Mouse (Mus musculus) liver, adult 2 months (tissue): ENCODE measurements around the gene Olfr95. TPM values are rescaled to one million over a fixed set of nuclear protein-coding genes. Genes with fewer than 3 reads are reported as not detected.
"Not testable (repeated sequence)": the region's sequence is repeated elsewhere in the genome, so short reads cannot be mapped to it uniquely, and the experiment has no call there.

Source experiments
- DNase-seq: peaks from one replicate; pipeline ENCODE4 v3.0.0-alpha.2; 2011; ENCODE audit warnings: low read depth, low spot score; ENCODE audit errors: extremely low read depth
- H3K27ac ChIP-seq: fragments of 200-500 bp; replicated peaks from 2 replicates; pipeline ENCODE4 v1.5.1; 2012; ENCODE audit warnings: low read depth, mild to moderate bottlenecking, control low read depth, inconsistent platforms, low read length; ENCODE audit not compliant: insufficient read depth
- H3K27me3 ChIP-seq: fragments of 200-500 bp; 2 replicates; pipeline ENCODE4 v1.6.1; 2012; ENCODE audit warnings: mild to moderate bottlenecking, moderate library complexity, low read length, inconsistent platforms; ENCODE audit not compliant: control insufficient read depth, insufficient read depth
- H3K36me3 ChIP-seq: fragments of 200-500 bp; 2 replicates; pipeline ENCODE4 v1.6.1; 2012; ENCODE audit warnings: low read length, inconsistent platforms; ENCODE audit not compliant: control insufficient read depth, insufficient read depth
- H3K4me1 ChIP-seq: fragments of 200-500 bp; 2 replicates; pipeline ENCODE4 v1.6.1; 2011; ENCODE audit warnings: low read length; ENCODE audit not compliant: control insufficient read depth, insufficient read depth
- H3K4me3 ChIP-seq: fragments of 200-500 bp; 2 replicates; pipeline ENCODE4 v1.5.1; 2011; ENCODE audit warnings: low read depth, mild to moderate bottlenecking, control low read depth, low read length, moderate library complexity; ENCODE audit not compliant: insufficient read depth
- H3K79me2 ChIP-seq: fragments of 200-500 bp; 2 replicates; pipeline ENCODE4 v1.6.1; 2012; ENCODE audit warnings: inconsistent platforms, mild to moderate bottlenecking, low read length, moderate library complexity; ENCODE audit not compliant: control insufficient read depth, insufficient read depth
- H3K9ac ChIP-seq: fragments of 200-500 bp; 2 replicates; pipeline ENCODE4 v1.6.1; 2012; ENCODE audit warnings: low read depth, mild to moderate bottlenecking, control low read depth, inconsistent platforms, low read length
- CTCF ChIP-seq: fragments of 200-500 bp; IDR thresholded peaks from 2 replicates; pipeline ENCODE4 v1.5.1; 2011; ENCODE audit warnings: low read depth, low read length, control low read depth
- POLR2A ChIP-seq: fragments of 200-500 bp; IDR thresholded peaks from 2 replicates; pipeline ENCODE4 v1.6.1; 2011; ENCODE audit warnings: low read length, control low read depth; ENCODE audit not compliant: insufficient read depth; ENCODE audit errors: extremely low read depth
- WGBS: fragments of 180-500 bp; shearing (Covaris S2); methylation state at CpG from one replicate; pipeline ENCODE4 v1.1.7; 2018; 5-methylcytosine and 5-hydroxymethylcytosine counted together
- polyA plus RNA-seq: library from polyadenylated mRNA; depleted of rRNA; stranded (reverse); fragments of >200 nt; gene quantifications from 2 replicates; pipeline ENCODE4 v1.2.3, GENCODE M21; 2012; rRNA removed
- total RNA-seq: library from RNA; depleted of rRNA; stranded (reverse); fragments of >200 nt; gene quantifications from 2 replicates; pipeline ENCODE4 v1.2.3, GENCODE M21; 2014; rRNA removed

The Olfr95 gene
- total RNA-seq (not detected in 2 replicates), polyA plus RNA-seq (not detected in 2 replicates)

DNA sequence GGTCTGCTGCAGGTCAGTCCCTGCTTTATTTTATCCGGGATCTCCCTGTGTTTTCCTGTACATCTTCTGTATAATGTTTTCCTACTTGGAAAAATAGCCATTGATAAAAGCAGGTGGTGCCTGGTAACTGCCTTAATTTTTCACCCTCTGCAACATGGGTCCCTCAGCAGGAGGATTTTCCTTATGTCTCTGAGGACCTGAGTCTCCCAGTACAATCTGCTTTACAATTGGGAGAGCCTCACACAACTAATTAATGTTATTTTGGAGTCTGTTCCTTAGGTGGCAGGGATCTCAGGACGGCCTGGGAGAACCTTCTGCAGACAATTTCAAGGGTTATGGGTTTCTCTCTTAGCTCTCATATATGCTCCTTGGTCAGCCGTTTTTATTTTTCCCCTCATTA, at the start of gene Olfr95:
Gene Olfr95, minus strand, starts transcription at position 101 of the 400 bp plus-strand sequence.
- Histone ChIP-seq H3K27me3 (peaks cover 9% of the 10 kb centered on the region; the same call in 1 of the 2 replicates), H3K4me3 (no peak within 1 kb of the TSS), H3K27ac (no peak within 1 kb of the TSS), H3K79me2 (no peaks in the 10 kb centered on the region), H3K36me3 (no peaks in the 10 kb centered on the region), H3K4me1 (peaks cover 7% of the 10 kb centered on the region; the same call in 1 of the 2 replicates), H3K9ac (no peak within 1 kb of the TSS)
- TF ChIP-seq POLR2A (no peak), CTCF (no peak)
- no peak for DNase-seq
- WGBS: 73% methylated on average over 3 of the region's 3 CpGs

DNA sequence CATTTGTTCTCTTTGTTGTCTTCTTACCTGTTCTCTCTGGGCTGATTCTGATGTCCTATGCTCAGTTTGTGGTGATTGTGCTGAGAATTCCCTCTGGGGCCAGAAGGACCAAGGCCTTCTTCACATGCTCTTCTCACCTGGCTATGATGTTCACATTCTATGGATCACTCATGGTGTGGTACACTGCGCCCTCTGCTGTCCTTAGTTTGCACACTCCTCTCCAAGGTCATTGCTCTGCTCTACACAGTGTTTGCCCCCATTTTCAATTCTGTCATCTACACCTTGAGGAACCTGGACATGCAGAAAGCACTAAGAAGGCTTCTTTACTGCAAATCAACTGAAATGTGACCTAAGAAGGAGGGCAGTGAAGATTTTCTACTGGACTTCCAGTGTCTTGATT, 37.6 kb upstream of the Olfr95 start:
- Histone ChIP-seq H3K4me1 (no peaks in the 10 kb centered on the region), H3K27ac (no peak overlapping the region), H3K79me2 (no peaks in the 10 kb centered on the region), H3K36me3 (no peaks in the 10 kb centered on the region), H3K9ac (no peak overlapping the region), H3K4me3 (no peak overlapping the region), H3K27me3 (no peaks in the 10 kb centered on the region)
- TF ChIP-seq CTCF: peak; percentile 66
- TF ChIP-seq POLR2A: no peak
- DNase-seq: peak; percentile 27
- WGBS: 14% methylated on average over 1 of the region's 1 CpGs

DNA sequence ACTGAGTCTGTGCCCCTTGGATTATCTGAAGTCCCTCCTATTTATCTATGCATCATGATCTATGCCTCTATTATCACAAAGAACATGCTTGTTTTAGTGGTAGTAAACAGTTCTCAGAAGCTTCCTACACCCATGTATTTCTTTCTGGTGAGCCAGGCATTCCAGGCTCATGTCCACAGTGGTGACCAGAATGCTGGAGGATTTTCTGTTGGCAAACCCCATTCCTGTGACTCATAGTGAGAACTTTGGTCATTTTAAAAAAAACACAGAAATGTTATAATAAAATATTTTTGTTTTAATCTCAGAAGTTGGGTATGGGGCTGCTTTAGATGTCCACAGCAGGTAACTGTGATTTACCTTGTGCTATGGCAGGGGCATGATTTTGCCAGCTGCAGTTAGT, 36.5 kb upstream of the Olfr95 start:
- no peak overlapping the region for H3K9ac ChIP-seq
- H3K27me3 ChIP-seq: no peaks in the 10 kb centered on the region
- H3K27ac ChIP-seq: no peak overlapping the region
- TF ChIP-seq CTCF (no peak), POLR2A (no peak)
- no peak for DNase-seq
- no peaks in the 10 kb centered on the region for H3K79me2 ChIP-seq
- no peaks in the 10 kb centered on the region for H3K4me1 ChIP-seq
- H3K4me3 ChIP-seq: no peak overlapping the region
- no peaks in the 10 kb centered on the region for H3K36me3 ChIP-seq

DNA sequence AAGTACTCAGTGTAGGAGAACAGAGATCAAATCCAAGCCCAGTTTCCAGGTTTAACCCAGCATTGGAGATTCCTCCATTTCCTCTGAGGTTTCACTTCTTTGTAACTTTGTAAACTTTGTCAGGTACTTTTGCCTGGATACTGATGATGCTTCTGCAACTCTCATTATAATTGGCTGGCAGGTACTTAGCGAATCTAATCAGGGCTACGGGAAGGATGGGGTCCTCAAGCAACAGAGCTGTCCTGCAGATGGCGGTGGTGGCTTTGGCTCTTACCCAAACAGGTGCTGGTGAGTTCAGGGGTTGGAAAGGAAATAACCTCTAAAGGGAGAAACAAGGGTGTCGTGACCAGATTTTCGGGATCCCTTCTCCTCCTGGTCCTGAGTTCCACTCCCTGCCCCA, 33.8 kb upstream of the Olfr95 start:
- H3K27ac ChIP-seq: no peak overlapping the region
- H3K36me3 ChIP-seq: no peaks in the 10 kb centered on the region
- no peaks in the 10 kb centered on the region for H3K79me2 ChIP-seq
- WGBS: 39% methylated on average over 5 of the region's 5 CpGs
- no peaks in the 10 kb centered on the region for H3K4me1 ChIP-seq
- peak; percentile 49 for DNase-seq
- no peak overlapping the region for H3K4me3 ChIP-seq
- no peaks in the 10 kb centered on the region for H3K27me3 ChIP-seq
- no peak overlapping the region for H3K9ac ChIP-seq
- TF ChIP-seq CTCF (no peak), POLR2A (no peak)

DNA sequence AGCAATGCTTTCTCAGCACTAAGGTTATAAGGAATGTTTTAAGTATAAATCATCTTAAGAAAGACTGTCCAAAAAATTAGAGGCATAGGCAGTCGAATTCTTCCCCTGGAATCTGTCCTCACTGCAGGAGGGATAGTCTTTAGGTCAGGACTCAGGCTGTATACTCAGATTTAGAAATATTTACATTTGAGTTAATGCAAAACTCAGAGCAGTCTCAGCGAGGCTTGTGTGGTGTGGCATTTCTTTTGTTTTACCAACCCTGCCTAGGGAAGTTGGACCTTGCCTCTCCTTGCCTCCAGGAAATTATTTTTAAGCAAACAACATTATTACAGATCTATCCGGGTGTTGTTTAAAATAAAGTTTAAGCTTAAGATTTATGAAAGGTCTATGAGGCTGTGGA, 29.3 kb upstream of the Olfr95 start:
- WGBS: 10% methylated on average over 3 of the region's 3 CpGs
- no peak for DNase-seq
- H3K79me2 ChIP-seq: no peaks in the 10 kb centered on the region
- no peak overlapping the region for H3K4me3 ChIP-seq
- no peak overlapping the region for H3K27ac ChIP-seq
- no peaks in the 10 kb centered on the region for H3K36me3 ChIP-seq
- H3K9ac ChIP-seq: no peak overlapping the region
- TF ChIP-seq CTCF (no peak), POLR2A (no peak)
- H3K4me1 ChIP-seq: no peaks in the 10 kb centered on the region
- H3K27me3 ChIP-seq: no peaks in the 10 kb centered on the region

DNA sequence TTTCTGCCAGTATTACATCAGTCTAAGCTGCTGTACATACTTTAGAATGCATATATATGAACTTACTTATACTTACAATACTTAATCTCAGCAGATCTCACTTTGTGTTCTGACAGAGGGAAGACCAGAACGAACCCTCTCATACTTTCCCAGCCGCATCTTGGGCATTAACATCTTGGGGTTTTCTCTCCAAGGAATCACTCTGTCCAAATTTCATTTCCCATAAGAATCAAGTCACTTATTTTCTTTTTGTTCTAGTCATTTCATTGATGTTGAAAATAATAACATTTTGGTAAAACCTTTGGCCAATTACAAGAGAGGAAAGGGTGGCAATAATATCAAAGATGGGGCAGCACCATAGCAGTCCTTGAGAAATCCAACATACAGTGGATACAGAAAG, 24.3 kb upstream of the Olfr95 start, which contains the start of gene Olfr97:
Gene Olfr97, minus strand, starts transcription at position 101 of the 400 bp plus-strand sequence.
- 87% methylated on average over 2 of the region's 2 CpGs for WGBS
- H3K4me3 ChIP-seq, H3K9ac ChIP-seq: not testable (repeated sequence)

More for the DNA sequence above, 24.3 kb upstream of the Olfr95 start, which contains the start of gene Olfr97:
- not testable (repeated sequence) for H3K4me1 ChIP-seq, H3K27me3 ChIP-seq, DNase-seq, H3K27ac ChIP-seq, H3K79me2 ChIP-seq, H3K36me3 ChIP-seq
